Mouse (Mus musculus) cerebellum, adult 2 months (tissue): ENCODE data around the gene Trappc4. TPM values are rescaled to one million over a fixed set of nuclear protein-coding genes. Genes with fewer than 3 reads are reported as not detected.
"Not testable (repeated sequence)": the region's sequence is repeated elsewhere in the genome, so short reads cannot be mapped to it uniquely, and the experiment has no call there.

ENCODE experiments used
- DNase-seq, 2 experiments: peaks; one replicate each; pipeline ENCODE4 v3.0.0; 2021
- H3K27ac ChIP-seq: fragments of 200-500 bp; 2 replicates; pipeline ENCODE4 v1.5.1; 2012; ENCODE audit warnings: low read length, control low read depth, inconsistent platforms; ENCODE audit not compliant: insufficient read depth
- H3K27me3 ChIP-seq: fragments of 200-500 bp; 2 replicates; pipeline ENCODE4 v1.6.1; 2012; ENCODE audit warnings: inconsistent platforms, mild to moderate bottlenecking, low read length, moderate library complexity; ENCODE audit not compliant: control insufficient read depth, insufficient read depth
- H3K4me1 ChIP-seq: fragments of 200-500 bp; 2 replicates; pipeline ENCODE4 v1.6.1; 2011; ENCODE audit warnings: low read length; ENCODE audit not compliant: control insufficient read depth, insufficient read depth
- H3K4me3 ChIP-seq: fragments of 200-500 bp; replicated peaks from 2 replicates; pipeline ENCODE3; 2011; ENCODE audit warnings: mild to moderate bottlenecking, low read depth, low read length, control low read depth; ENCODE audit not compliant: insufficient read depth
- CTCF ChIP-seq: fragments of 200-500 bp; IDR thresholded peaks from 2 replicates; pipeline ENCODE4 v1.5.1; 2011; ENCODE audit warnings: low read depth, mild to moderate bottlenecking, control low read depth, low read length, moderate library complexity, borderline replicate concordance; ENCODE audit not compliant: insufficient read depth
- POLR2A ChIP-seq: fragments of 200-500 bp; IDR thresholded peaks from 2 replicates; pipeline ENCODE4 v1.6.1; 2011; ENCODE audit warnings: low read length, control low read depth, borderline replicate concordance; ENCODE audit not compliant: insufficient read depth
- WGBS: fragments of 180-500 bp; shearing (Covaris S2); methylation state at CpG from one replicate; pipeline ENCODE4 v1.1.7; 2018; 5-methylcytosine and 5-hydroxymethylcytosine counted together
- polyA plus RNA-seq: library from polyadenylated mRNA; depleted of rRNA; stranded (reverse); fragments of >200 nt; gene quantifications from 2 replicates; pipeline ENCODE4 v1.2.3, GENCODE M21; 2012; rRNA removed

Gene Trappc4
- polyA plus RNA-seq, result 97.9 and 103 TPM in 2 replicates

DNA sequence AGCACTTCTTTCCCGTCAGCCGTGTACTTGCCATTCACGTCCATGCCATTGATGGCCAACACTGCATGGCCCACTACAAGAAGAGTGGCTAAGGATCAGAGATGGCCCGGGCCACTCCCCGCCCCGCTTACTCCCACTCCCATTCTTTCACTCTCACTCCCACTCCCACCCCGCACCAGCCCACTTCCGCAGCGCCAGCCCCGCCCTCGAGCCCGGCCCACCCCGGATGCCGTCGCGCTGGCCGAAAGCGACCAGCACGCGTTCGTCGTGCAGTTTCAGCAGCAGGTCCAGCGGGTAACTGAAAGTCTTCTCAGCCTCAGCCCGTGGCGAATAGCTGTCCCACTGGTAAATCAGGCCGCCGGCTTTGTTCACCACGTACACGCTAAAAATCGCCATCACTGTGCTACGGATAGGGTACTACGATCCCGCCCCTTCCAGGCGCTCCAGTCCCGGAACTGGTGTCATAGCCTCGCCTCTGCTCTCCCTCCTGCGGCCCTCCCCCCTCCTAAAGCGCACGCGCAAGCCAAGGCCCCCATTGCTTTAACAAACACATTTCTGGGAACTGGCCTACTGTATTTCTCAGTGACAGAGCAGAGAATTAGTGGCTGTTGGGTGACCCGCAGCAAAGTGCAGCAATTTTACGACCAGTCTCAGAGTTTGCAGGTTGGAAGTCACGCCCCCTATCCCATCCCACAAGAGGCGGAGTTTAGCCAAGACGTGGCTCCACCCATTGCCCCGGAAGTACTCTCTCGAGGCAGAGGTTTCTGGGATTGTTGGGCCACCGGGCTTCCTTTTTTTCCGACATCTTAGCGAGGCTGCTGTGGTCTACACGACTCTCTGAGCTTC lies at the start of gene Trappc4, which contains the start of gene Rps25:
Gene Trappc4, minus strand, starts transcription at position 695 of the 846 bp plus-strand sequence.
Gene Rps25, plus strand, starts transcription at position 234 of the 846 bp plus-strand sequence.
- Histone ChIP-seq H3K27ac (peak within 1 kb of the TSS; percentile 74), H3K4me3 (peak within 1 kb of the TSS; percentile 96), H3K4me1 (no peaks in the 10 kb centered on the region), H3K27me3 (no peaks in the 10 kb centered on the region)
- WGBS, result 1% methylated on average over 51 of the region's 51 CpGs
- TF ChIP-seq POLR2A (peak; percentile 43; the same call in 1 of the 2 replicates), CTCF (no peak)
- peak; percentile 92 to 95 for DNase-seq

GRCm38 (mm10) chr9:44454891-44455220 lies 47.5 kb upstream of the Trappc4 start, which contains the start of gene Upk2:
Gene Upk2 (minus strand): TSS chr9:44454976.
- no peak within 1 kb of the TSS for H3K27ac ChIP-seq
- no peak for TF ChIP-seq POLR2A
- peak; percentile 23; the same call in 1 of the 2 replicates for TF ChIP-seq CTCF
- no peak within 1 kb of the TSS for H3K4me3 ChIP-seq
- DNase-seq, result no peak
- no peaks in the 10 kb centered on the region for H3K27me3 ChIP-seq
- 47% methylated on average over 4 of the region's 4 CpGs for WGBS
- no peaks in the 10 kb centered on the region for H3K4me1 ChIP-seq

DNA sequence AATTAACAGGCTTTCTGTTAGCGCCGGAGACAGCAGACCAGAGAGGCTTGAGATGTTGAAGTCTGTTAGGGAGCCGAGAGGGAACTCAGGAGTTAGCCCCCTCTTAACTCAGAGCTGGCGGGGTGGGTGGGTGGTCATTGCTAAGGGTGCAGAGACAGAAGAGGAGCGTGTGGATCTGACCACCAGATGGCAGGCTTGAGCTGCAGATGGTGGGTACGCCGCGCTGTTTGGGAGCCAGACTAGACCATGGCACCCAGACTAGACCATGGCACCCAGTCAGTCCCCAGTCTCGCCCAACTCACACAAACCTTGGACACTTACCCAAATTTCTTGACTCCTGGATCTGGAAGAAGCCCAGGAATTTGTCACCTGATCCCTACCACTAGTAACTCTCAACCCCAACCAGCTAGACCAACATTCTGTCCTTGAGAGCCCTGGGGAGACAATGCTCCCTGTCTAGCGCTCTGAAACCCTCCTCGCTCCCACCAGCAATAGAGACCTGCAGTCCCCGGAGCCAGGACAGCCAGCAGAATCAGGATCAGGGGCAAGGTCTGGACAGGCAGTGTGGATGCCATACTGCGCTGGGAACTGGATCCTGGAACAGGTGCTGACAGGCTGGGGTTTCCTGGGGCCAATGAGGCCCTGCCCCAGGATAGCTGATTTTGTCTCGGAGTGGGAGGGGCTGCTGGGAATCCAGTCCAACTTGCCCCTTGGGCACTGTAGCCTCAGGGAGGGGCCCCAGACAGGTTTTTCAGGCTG lies 46.9 kb upstream of the Trappc4 start:
- H3K27ac ChIP-seq, result no peak overlapping the region

DNA sequence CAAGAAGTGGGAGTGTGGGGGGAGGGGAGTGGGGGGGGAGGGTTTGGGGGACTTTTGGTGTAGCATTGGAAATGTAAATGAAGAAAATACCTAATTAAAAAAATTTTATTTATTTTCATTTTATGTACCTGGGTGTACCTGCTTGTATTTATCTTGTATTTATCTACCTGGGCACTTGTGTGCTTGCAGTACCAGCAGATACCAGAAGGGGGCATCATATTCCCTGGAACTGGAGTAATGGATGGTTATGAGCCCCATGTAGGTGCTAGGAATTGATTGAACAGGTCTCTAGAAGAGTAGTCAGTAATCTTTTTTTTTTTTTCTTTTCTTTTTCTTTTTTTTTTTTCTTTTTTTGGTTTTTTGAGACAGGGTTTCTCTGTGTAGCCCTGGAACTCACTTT lies 43.0 kb upstream of the Trappc4 start:
- Histone ChIP-seq H3K27ac (no peak overlapping the region), H3K27me3 (no peaks in the 10 kb centered on the region), H3K4me1 (no peaks in the 10 kb centered on the region), H3K4me3 (no peak overlapping the region)
- TF ChIP-seq CTCF (no peak), POLR2A (no peak)
- DNase-seq, result no peak

More for the DNA sequence above, 46.9 kb upstream of the Trappc4 start:
- no peaks in the 10 kb centered on the region for H3K4me1 ChIP-seq
- DNase-seq, result peak; percentile 75 to 88
- peak; percentile 99 for TF ChIP-seq CTCF
- TF ChIP-seq POLR2A, result no peak
- no peak overlapping the region for H3K4me3 ChIP-seq
- H3K27me3 ChIP-seq, result no peaks in the 10 kb centered on the region
- WGBS, result 14% methylated on average over 14 of the region's 14 CpGs

- WGBS, result 86% methylated on average over 7 of the region's 7 CpGs
- not testable (repeated sequence) for H3K4me3 ChIP-seq, H3K4me1 ChIP-seq, DNase-seq, H3K27ac ChIP-seq, H3K27me3 ChIP-seq
Observed at GRCm38 (mm10) chr9:44444402-44445025, 37.1 kb upstream of the Trappc4 start.

GRCm38 (mm10) chr9:44440961-44441360 lies 33.6 kb upstream of the Trappc4 start, which contains the start of gene Foxr1:
Gene Foxr1 (minus strand): TSS chr9:44441136.
- TF ChIP-seq CTCF (no peak), POLR2A (no peak)
- DNase-seq, result no peak
- Histone ChIP-seq H3K4me1 (no peaks in the 10 kb centered on the region), H3K27ac (no peak within 1 kb of the TSS), H3K27me3 (no peaks in the 10 kb centered on the region), H3K4me3 (no peak within 1 kb of the TSS)
- 79% methylated on average over 19 of the region's 19 CpGs for WGBS

- H3K27ac ChIP-seq, result no peak overlapping the region
- H3K4me1 ChIP-seq, result no peaks in the 10 kb centered on the region
- H3K4me3 ChIP-seq, result no peak overlapping the region
- 76% methylated on average over 6 of the region's 6 CpGs for WGBS
- no peak for DNase-seq
- H3K27me3 ChIP-seq, result no peaks in the 10 kb centered on the region
- no peak for TF ChIP-seq CTCF
- TF ChIP-seq POLR2A, result no peak
Observed at GRCm38 (mm10) chr9:44435747-44436146, 28.3 kb upstream of the Trappc4 start.
